Mouse (Mus musculus) neural tube, embryonic 14.5 days (tissue): ENCODE measurements around the gene Mgrn1. TPM values are rescaled to one million over a fixed set of nuclear protein-coding genes. Genes with fewer than 3 reads are reported as not detected.

ENCODE experiments used
- ATAC-seq: fragments of 200-750 bp; cut with Nextera tagmentation; 2 replicates; pipeline ENCODE4 v1.8.0; 2017; ENCODE audit warnings: low read depth, mild to moderate bottlenecking, moderate TSS enrichment, moderate library complexity
- H3K27ac ChIP-seq: fragments of 300-500 bp; sonication (generic); 2 replicates; pipeline ENCODE4 v1.5.1; 2014; ENCODE audit warnings: low read depth, mild to moderate bottlenecking, control low read depth, low read length, moderate library complexity, mixed read lengths
- H3K27me3 ChIP-seq: fragments of 300-500 bp; sonication (generic); 2 replicates; pipeline ENCODE4 v1.6.1; 2014; ENCODE audit warnings: low read length; ENCODE audit not compliant: control insufficient read depth, insufficient read depth
- H3K36me3 ChIP-seq: fragments of 300-500 bp; sonication (generic); 2 replicates; pipeline ENCODE4 v1.6.1; 2014; ENCODE audit warnings: low read length, mixed read lengths; ENCODE audit not compliant: control insufficient read depth, insufficient read depth
- H3K4me1 ChIP-seq: fragments of 300-500 bp; sonication (generic); 2 replicates; pipeline ENCODE4 v1.6.1; 2014; ENCODE audit warnings: low read length; ENCODE audit not compliant: control insufficient read depth, insufficient read depth
- H3K4me2 ChIP-seq: fragments of 300-500 bp; sonication (generic); 2 replicates; pipeline ENCODE4 v1.6.1; 2014; ENCODE audit warnings: mild to moderate bottlenecking, low read depth, low read length, control low read depth
- H3K4me3 ChIP-seq: fragments of 300-500 bp; sonication (generic); 2 replicates; pipeline ENCODE4 v1.5.1; 2014; ENCODE audit warnings: low read depth, low read length, control low read depth, mixed read lengths
- H3K9ac ChIP-seq: fragments of 300-500 bp; sonication (generic); replicated peaks from 2 replicates; pipeline ENCODE4 v1.6.1; 2014; ENCODE audit warnings: low read depth, mild to moderate bottlenecking, control low read depth, low read length, mixed read lengths
- H3K9me3 ChIP-seq: fragments of 300-500 bp; sonication (generic); 2 replicates; pipeline ENCODE4 v1.6.1; 2016; ENCODE audit warnings: low read length; ENCODE audit not compliant: control insufficient read depth
- WGBS: fragments of 180-500 bp; shearing (Covaris S2); extraction: QIAGEN DNeasy Blood & Tissue Kit; methylation state at CpG from one replicate; pipeline ENCODE4 v1.1.7; 2014; 5-methylcytosine and 5-hydroxymethylcytosine counted together
- polyA plus RNA-seq: library from polyadenylated mRNA; unstranded; fragments of >200 nt; fragmentation: Nextera tagmentation; extraction: Ambion mirVana; gene quantifications from 2 replicates; pipeline ENCODE4 v1.2.1, GENCODE M21; 2014

The Mgrn1 gene
- polyA plus RNA-seq, 1 experiment from 2014 or later, result 128 TPM

GRCm38 (mm10) chr16:4940311-4940850, 54.3 kb downstream of the Mgrn1 start:
- Histone ChIP-seq H3K4me3 (peak overlapping the region; percentile 60; the same call in 1 of the 2 replicates), H3K27me3 (no peaks in the 10 kb centered on the region), H3K9me3 (no peaks in the 10 kb centered on the region), H3K36me3 (peaks cover 44% of the 10 kb centered on the region), H3K27ac (no peak overlapping the region), H3K9ac (no peak overlapping the region), H3K4me1 (peaks cover 8% of the 10 kb centered on the region), H3K4me2 (peak overlapping the region; percentile 91)
- no peak for ATAC-seq
- WGBS, result 92% methylated on average over 10 of the region's 10 CpGs

GRCm38 (mm10) chr16:4941016-4941415, 55.0 kb downstream of the Mgrn1 start:
- ATAC-seq, result no peak
- peaks cover 8% of the 10 kb centered on the region for H3K4me1 ChIP-seq
- H3K4me2 ChIP-seq, result no peak overlapping the region
- H3K9me3 ChIP-seq, result no peaks in the 10 kb centered on the region
- H3K27ac ChIP-seq, result no peak overlapping the region
- no peak overlapping the region for H3K4me3 ChIP-seq
- H3K27me3 ChIP-seq, result no peaks in the 10 kb centered on the region
- H3K36me3 ChIP-seq, result peaks cover 39% of the 10 kb centered on the region
- H3K9ac ChIP-seq, result no peak overlapping the region

- Histone ChIP-seq H3K4me2 (no peak overlapping the region), H3K36me3 (peaks cover 48% of the 10 kb centered on the region), H3K9me3 (no peaks in the 10 kb centered on the region), H3K9ac (no peak overlapping the region), H3K27me3 (no peaks in the 10 kb centered on the region), H3K4me1 (peaks cover 8% of the 10 kb centered on the region), H3K4me3 (no peak overlapping the region), H3K27ac (no peak overlapping the region)
- no peak for ATAC-seq
- WGBS, result 93% methylated on average over 8 of the region's 8 CpGs
These were observed 56.8 kb downstream of the Mgrn1 start for GRCm38 (mm10) chr16:4942868-4943267.

GRCm38 (mm10) chr16:4943431-4943830, 57.4 kb downstream of the Mgrn1 start:
- H3K4me2 ChIP-seq, result no peak overlapping the region
- 93% methylated on average over 3 of the region's 3 CpGs for WGBS
- H3K27me3 ChIP-seq, result no peaks in the 10 kb centered on the region
- no peak for ATAC-seq
- no peak overlapping the region for H3K4me3 ChIP-seq
- no peak overlapping the region for H3K9ac ChIP-seq
- peaks cover 8% of the 10 kb centered on the region for H3K4me1 ChIP-seq
- no peaks in the 10 kb centered on the region for H3K9me3 ChIP-seq
- no peak overlapping the region for H3K27ac ChIP-seq
- H3K36me3 ChIP-seq, result peaks cover 54% of the 10 kb centered on the region

GRCm38 (mm10) chr16:4945415-4945814, 59.4 kb downstream of the Mgrn1 start:
- ATAC-seq, result no peak
- Histone ChIP-seq H3K4me1 (no peaks in the 10 kb centered on the region), H3K9ac (no peak overlapping the region), H3K4me2 (no peak overlapping the region), H3K27me3 (no peaks in the 10 kb centered on the region), H3K4me3 (no peak overlapping the region), H3K9me3 (no peaks in the 10 kb centered on the region), H3K27ac (no peak overlapping the region), H3K36me3 (peaks cover 58% of the 10 kb centered on the region)
- WGBS, result 85% methylated on average over 4 of the region's 4 CpGs

- no peak for ATAC-seq
- Histone ChIP-seq H3K36me3 (peaks cover 59% of the 10 kb centered on the region), H3K27ac (no peak overlapping the region), H3K4me1 (no peaks in the 10 kb centered on the region), H3K9me3 (no peaks in the 10 kb centered on the region), H3K27me3 (no peaks in the 10 kb centered on the region), H3K9ac (no peak overlapping the region), H3K4me3 (no peak overlapping the region), H3K4me2 (no peak overlapping the region)
- 91% methylated on average over 3 of the region's 3 CpGs for WGBS
These were observed 60.1 kb downstream of the Mgrn1 start for GRCm38 (mm10) chr16:4946155-4946554.

GRCm38 (mm10) chr16:4947378-4947777, 61.3 kb downstream of the Mgrn1 start:
- ATAC-seq, result no peak

GRCm38 (mm10) chr16:4956609-4957008, 70.6 kb downstream of the Mgrn1 start:
- 90% methylated on average over 3 of the region's 3 CpGs for WGBS
- Histone ChIP-seq H3K36me3 (peaks cover 39% of the 10 kb centered on the region), H3K4me3 (no peak overlapping the region), H3K27ac (no peak overlapping the region), H3K4me2 (no peak overlapping the region), H3K4me1 (no peaks in the 10 kb centered on the region), H3K27me3 (no peaks in the 10 kb centered on the region), H3K9ac (no peak overlapping the region), H3K9me3 (no peaks in the 10 kb centered on the region)
- ATAC-seq, result no peak

More at GRCm38 (mm10) chr16:4947378-4947777, 61.3 kb downstream of the Mgrn1 start:
- no peaks in the 10 kb centered on the region for H3K4me1 ChIP-seq
- H3K4me2 ChIP-seq, result no peak overlapping the region
- H3K9ac ChIP-seq, result no peak overlapping the region
- no peak overlapping the region for H3K27ac ChIP-seq
- peaks cover 55% of the 10 kb centered on the region for H3K36me3 ChIP-seq
- WGBS, result 81% methylated on average over 4 of the region's 4 CpGs
- no peaks in the 10 kb centered on the region for H3K9me3 ChIP-seq
- H3K4me3 ChIP-seq, result no peak overlapping the region
- no peaks in the 10 kb centered on the region for H3K27me3 ChIP-seq

- Histone ChIP-seq H3K9ac (no peak overlapping the region), H3K36me3 (peaks cover 36% of the 10 kb centered on the region), H3K27ac (no peak overlapping the region), H3K27me3 (no peaks in the 10 kb centered on the region), H3K9me3 (no peaks in the 10 kb centered on the region), H3K4me2 (no peak overlapping the region), H3K4me1 (no peaks in the 10 kb centered on the region), H3K4me3 (no peak overlapping the region)
- 98% methylated on average over 3 of the region's 3 CpGs for WGBS
- ATAC-seq, result no peak
These were observed 71.4 kb downstream of the Mgrn1 start for GRCm38 (mm10) chr16:4957446-4957845.
